Mouse (Mus musculus) ES-E14 (cell line): ENCODE measurements at regions not wholly inside any gene's neighbourhood (a gene's known extent, or its start where the extent isn't known, plus 50 kb on each side); places are given as distances from the start of the nearest gene placed in this dataset.

Experiments used
- DNase-seq: peaks from one replicate; pipeline ENCODE4 v3.0.0-alpha.2; 2013; ENCODE audit warnings: low read depth, low spot score
- H3K27ac ChIP-seq: 2 replicates; pipeline ENCODE4 v1.5.1; 2012; ENCODE audit warnings: low read depth, mild to moderate bottlenecking, low read length, moderate library complexity, mixed read lengths; ENCODE audit not compliant: poor library complexity, insufficient read depth, severe bottlenecking
- H3K36me3 ChIP-seq: 2 replicates; pipeline ENCODE4 v1.6.1; 2012; ENCODE audit warnings: mild to moderate bottlenecking, low read length, moderate library complexity, mixed read lengths; ENCODE audit not compliant: control insufficient read depth, poor library complexity, insufficient read depth, severe bottlenecking
- H3K4me1 ChIP-seq, 2 experiments: fragments of 150-350 bp in 1 of 2; sonication (generic) in 1 of 2; 2 replicates each; pipeline ENCODE4 v1.6.1; 2012; ENCODE audit warnings: low read length in 2 of 2, mild to moderate bottlenecking in 1 of 2, mixed read lengths in 1 of 2; ENCODE audit not compliant: control insufficient read depth in 2 of 2, insufficient read depth in 2 of 2, poor library complexity in 1 of 2
- H3K4me3 ChIP-seq, 2 experiments: fragments of 150-350 bp in 1 of 2; sonication (generic) in 1 of 2; 2 replicates each; pipeline ENCODE4 v1.5.1; 2012; ENCODE audit warnings: low read length in 2 of 2, low read depth in 1 of 2, mild to moderate bottlenecking in 1 of 2, mixed read lengths in 1 of 2; ENCODE audit not compliant: insufficient read depth in 1 of 2, poor library complexity in 1 of 2, severe bottlenecking in 1 of 2
- H3K9ac ChIP-seq: 2 replicates; pipeline ENCODE4 v1.6.1; 2012; ENCODE audit warnings: low read depth, mild to moderate bottlenecking, low read length, mixed read lengths; ENCODE audit not compliant: poor library complexity, insufficient read depth, severe bottlenecking
- H3K9me3 ChIP-seq: fragments of 150-350 bp; sonication (generic); 2 replicates; pipeline ENCODE4 v1.6.1; 2012; ENCODE audit warnings: low read depth, mild to moderate bottlenecking, low read length; ENCODE audit not compliant: control insufficient read depth, insufficient read depth
- CHD2 ChIP-seq: IDR thresholded peaks from 2 replicates; pipeline ENCODE4 v1.6.1; 2014; ENCODE audit warnings: mild to moderate bottlenecking, low read depth, low read length, inconsistent platforms
- HCFC1 ChIP-seq: IDR thresholded peaks from 2 replicates; pipeline ENCODE4 v1.6.1; 2012; ENCODE audit warnings: low read length, inconsistent platforms, borderline replicate concordance; ENCODE audit not compliant: insufficient read depth
- MAFK ChIP-seq: IDR thresholded peaks from 2 replicates; pipeline ENCODE4 v1.6.1; 2014; ENCODE audit warnings: mild to moderate bottlenecking, low read depth, low read length, inconsistent platforms; ENCODE audit not compliant: insufficient read depth
- ZC3H11A ChIP-seq: IDR thresholded peaks from 2 replicates; pipeline ENCODE4 v1.6.1; 2012; ENCODE audit warnings: low read depth, mild to moderate bottlenecking, inconsistent platforms, low read length, borderline replicate concordance
- ZNF384 ChIP-seq: IDR thresholded peaks from 2 replicates; pipeline ENCODE4 v1.6.1; 2012; ENCODE audit warnings: low read depth, low read length, inconsistent platforms
- in situ Hi-C, 2 experiments: fragments of 600-800 bp; cut with MboI; formaldehyde crosslinking; loops; one replicate each; pipeline ENCODE4 v1.15.1; 2025; ENCODE audit warnings: low sequenced_read_pairs in 2 of 2, inconsistent platforms in 1 of 2; ENCODE audit not compliant: unreplicated experiment in 2 of 2

GRCm38 (mm10) chr16:30013943-30014342, 50.2 kb upstream of the Hes1 start:
- TF ChIP-seq HCFC1 (no peak), CHD2 (no peak), ZNF384 (no peak), ZC3H11A (no peak), MAFK (no peak)
- DNase-seq = no peak
- H3K9me3 ChIP-seq = no peaks in the 10 kb centered on the region
- peaks cover 2 to 12% of the 10 kb centered on the region in 2 experiments; a peak in 2 of 4 replicates for H3K4me1 ChIP-seq
- no peak overlapping the region for H3K27ac ChIP-seq
- H3K4me3 ChIP-seq = no peak overlapping the region
- H3K36me3 ChIP-seq = no peaks in the 10 kb centered on the region
- H3K9ac ChIP-seq = no peak overlapping the region
- in situ Hi-C loops = no loop called here
